Mouse (Mus musculus): ENCODE measurements around the gene Exoc6b. TPM values are rescaled to one million over a fixed set of nuclear protein-coding genes. Genes with fewer than 3 reads are reported as not detected.
A peak's percentile ranks its signal among the peaks of the same experiment; 100 is the strongest.

Gene Exoc6b
- total and polyA plus RNA-seq, 2 experiments from 2014 or later = 8.0 to 10.2 TPM

GRCm38 (mm10) chr6:84886551-84886950, 182.8 kb downstream of the Exoc6b start:
- DNase-seq (ENCODE audit: low spot score) (no peak), ATAC-seq (ENCODE audit: insufficient read depth, low read depth) (no peak)
- Histone ChIP-seq H3K4me1 (ENCODE audit: control insufficient read depth, insufficient read depth) (no peaks in the 10 kb centered on the region), H3K4me3 (ENCODE audit: low read depth, low read length) (no peak overlapping the region), H3K9me3 (replicated peaks; ENCODE audit: control insufficient read depth, low read length) (no peaks in the 10 kb centered on the region), H3K9ac (replicated peaks; ENCODE audit: low read depth, low read length) (no peak overlapping the region), H3K4me2 (ENCODE audit: low read depth, low read length) (no peak overlapping the region), H3K36me3 (replicated peaks; ENCODE audit: control insufficient read depth, insufficient read depth, low read length) (no peaks in the 10 kb centered on the region), H3K27ac (ENCODE audit: low read depth) (no peak overlapping the region), H3K27me3 (ENCODE audit: control insufficient read depth, insufficient read depth, low read length) (no peaks in the 10 kb centered on the region)
- 46% methylated on average over 3 of the region's 3 CpGs for whole genome bisulfite sequencing
- TF ChIP-seq EP300 (IDR thresholded peaks at IDR 0.05; ENCODE audit: low read depth) (no peak), CTCF (IDR thresholded peaks at IDR 0.05; ENCODE audit: low read depth) (no peak)

DNA sequence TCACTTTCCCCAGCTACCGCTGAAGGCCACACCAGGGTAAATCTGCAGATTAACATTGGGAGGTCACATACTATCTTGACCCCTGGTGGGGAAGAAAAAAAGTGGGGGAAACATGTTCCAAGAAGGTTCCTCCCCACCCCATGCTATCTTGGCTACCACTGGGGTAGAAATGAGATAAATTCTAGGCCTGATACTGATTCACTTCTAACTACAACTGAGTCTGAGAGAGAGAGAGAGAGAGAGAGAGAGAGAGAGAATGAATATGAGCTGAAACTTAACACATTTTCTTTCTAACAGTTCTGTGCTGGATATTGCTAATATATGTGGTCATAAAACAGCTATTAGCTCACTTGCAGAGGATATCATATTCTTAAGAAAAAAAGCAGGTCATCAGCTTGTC, 184.2 kb downstream of the Exoc6b start:
- Histone ChIP-seq H3K9ac (replicated peaks; ENCODE audit: low read depth, low read length) (no peak overlapping the region), H3K27ac (ENCODE audit: low read depth) (no peak overlapping the region), H3K4me3 (ENCODE audit: low read depth, low read length) (no peak overlapping the region), H3K4me1 (ENCODE audit: control insufficient read depth, insufficient read depth) (no peaks in the 10 kb centered on the region), H3K36me3 (replicated peaks; ENCODE audit: control insufficient read depth, insufficient read depth, low read length) (no peaks in the 10 kb centered on the region), H3K4me2 (ENCODE audit: low read depth, low read length) (no peak overlapping the region), H3K9me3 (replicated peaks; ENCODE audit: control insufficient read depth, low read length) (no peaks in the 10 kb centered on the region), H3K27me3 (ENCODE audit: control insufficient read depth, insufficient read depth, low read length) (no peaks in the 10 kb centered on the region)
- no peak for TF ChIP-seq CTCF (IDR thresholded peaks at IDR 0.05; ENCODE audit: low read depth)
- TF ChIP-seq EP300 (IDR thresholded peaks at IDR 0.05; ENCODE audit: low read depth) = no peak
- ATAC-seq (ENCODE audit: insufficient read depth, low read depth) (no peak), DNase-seq (ENCODE audit: low spot score) (no peak)
- WGBS = 28% methylated on average over 1 of the region's 1 CpGs

DNA sequence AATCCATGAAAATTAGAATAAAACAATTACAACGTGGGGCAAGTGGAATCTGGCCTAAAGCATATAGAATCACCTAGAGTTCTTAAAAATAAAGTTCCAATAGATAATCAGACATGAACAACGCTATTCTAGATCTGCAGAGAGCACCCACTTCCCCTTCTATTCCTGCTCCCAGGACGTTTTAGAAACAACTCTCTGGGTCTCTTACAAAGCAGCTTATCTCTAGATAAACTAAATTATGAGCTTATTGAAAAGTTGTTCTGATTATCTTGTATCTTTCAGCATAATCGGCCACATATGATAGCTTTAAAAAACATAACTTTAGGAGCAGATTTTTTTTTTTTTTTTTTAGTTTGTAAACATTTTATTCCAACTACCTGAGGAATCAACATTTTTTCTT, 185.6 kb downstream of the Exoc6b start:
- DNase-seq (ENCODE audit: low spot score) (no peak), ATAC-seq (ENCODE audit: insufficient read depth, low read depth) (no peak)
- Histone ChIP-seq H3K9ac (replicated peaks; ENCODE audit: low read depth, low read length) (no peak overlapping the region), H3K27ac (ENCODE audit: low read depth) (no peak overlapping the region), H3K36me3 (replicated peaks; ENCODE audit: control insufficient read depth, insufficient read depth, low read length) (no peaks in the 10 kb centered on the region), H3K4me3 (ENCODE audit: low read depth, low read length) (no peak overlapping the region), H3K4me2 (ENCODE audit: low read depth, low read length) (no peak overlapping the region), H3K9me3 (replicated peaks; ENCODE audit: control insufficient read depth, low read length) (no peaks in the 10 kb centered on the region), H3K4me1 (ENCODE audit: control insufficient read depth, insufficient read depth) (no peaks in the 10 kb centered on the region), H3K27me3 (ENCODE audit: control insufficient read depth, insufficient read depth, low read length) (no peaks in the 10 kb centered on the region)
- 30% methylated on average over 4 of the region's 4 CpGs for WGBS
- TF ChIP-seq CTCF (IDR thresholded peaks at IDR 0.05; ENCODE audit: low read depth) = no peak
- no peak for TF ChIP-seq EP300 (IDR thresholded peaks at IDR 0.05; ENCODE audit: low read depth)

GRCm38 (mm10) chr6:84882663-84883517, 186.4 kb downstream of the Exoc6b start:
- no peaks in the 10 kb centered on the region for H3K9me3 ChIP-seq (replicated peaks; ENCODE audit: control insufficient read depth, low read length)
- H3K27ac ChIP-seq (ENCODE audit: low read depth) = no peak overlapping the region
- no peaks in the 10 kb centered on the region for H3K4me1 ChIP-seq (ENCODE audit: control insufficient read depth, insufficient read depth)
- TF ChIP-seq CTCF (IDR thresholded peaks at IDR 0.05; ENCODE audit: low read depth) = peak; percentile 26; the same call in 1 of the 2 replicates
- no peak for TF ChIP-seq EP300 (IDR thresholded peaks at IDR 0.05; ENCODE audit: low read depth)
- 48% methylated on average over 14 of the region's 14 CpGs for WGBS
- H3K4me3 ChIP-seq (ENCODE audit: low read depth, low read length) = no peak overlapping the region
- H3K4me2 ChIP-seq (ENCODE audit: low read depth, low read length) = no peak overlapping the region
- H3K27me3 ChIP-seq (ENCODE audit: control insufficient read depth, insufficient read depth, low read length) = no peaks in the 10 kb centered on the region
- H3K9ac ChIP-seq (replicated peaks; ENCODE audit: low read depth, low read length) = no peak overlapping the region
- ATAC-seq (ENCODE audit: insufficient read depth, low read depth) = no peak
- no peaks in the 10 kb centered on the region for H3K36me3 ChIP-seq (replicated peaks; ENCODE audit: control insufficient read depth, insufficient read depth, low read length)
- DNase-seq (ENCODE audit: low spot score) = no peak

- TF ChIP-seq EP300 (IDR thresholded peaks at IDR 0.05; ENCODE audit: low read depth) (no peak), CTCF (IDR thresholded peaks at IDR 0.05; ENCODE audit: low read depth) (no peak)
- Histone ChIP-seq H3K9ac (replicated peaks; ENCODE audit: low read depth, low read length) (no peak overlapping the region), H3K27ac (ENCODE audit: low read depth) (no peak overlapping the region), H3K4me2 (ENCODE audit: low read depth, low read length) (no peak overlapping the region), H3K9me3 (replicated peaks; ENCODE audit: control insufficient read depth, low read length) (no peaks in the 10 kb centered on the region), H3K36me3 (replicated peaks; ENCODE audit: control insufficient read depth, insufficient read depth, low read length) (no peaks in the 10 kb centered on the region), H3K27me3 (ENCODE audit: control insufficient read depth, insufficient read depth, low read length) (no peaks in the 10 kb centered on the region), H3K4me1 (ENCODE audit: control insufficient read depth, insufficient read depth) (no peaks in the 10 kb centered on the region), H3K4me3 (ENCODE audit: low read depth, low read length) (no peak overlapping the region)
- WGBS = 81% methylated on average over 5 of the region's 5 CpGs
- DNase-seq (ENCODE audit: low spot score) (no peak), ATAC-seq (ENCODE audit: insufficient read depth, low read depth) (no peak)
Measured at GRCm38 (mm10) chr6:84875869-84876268, 193.4 kb downstream of the Exoc6b start.

GRCm38 (mm10) chr6:84867114-84867513, 202.2 kb downstream of the Exoc6b start:
- DNase-seq (ENCODE audit: low spot score) (no peak), ATAC-seq (ENCODE audit: insufficient read depth, low read depth) (no peak)
- WGBS = 48% methylated on average over 4 of the region's 4 CpGs
- Histone ChIP-seq H3K4me2 (ENCODE audit: low read depth, low read length) (no peak overlapping the region), H3K27ac (ENCODE audit: low read depth) (no peak overlapping the region), H3K9me3 (replicated peaks; ENCODE audit: control insufficient read depth, low read length) (no peaks in the 10 kb centered on the region), H3K27me3 (ENCODE audit: control insufficient read depth, insufficient read depth, low read length) (no peaks in the 10 kb centered on the region), H3K36me3 (replicated peaks; ENCODE audit: control insufficient read depth, insufficient read depth, low read length) (no peaks in the 10 kb centered on the region), H3K4me1 (ENCODE audit: control insufficient read depth, insufficient read depth) (no peaks in the 10 kb centered on the region), H3K9ac (replicated peaks; ENCODE audit: low read depth, low read length) (no peak overlapping the region), H3K4me3 (ENCODE audit: low read depth, low read length) (no peak overlapping the region)
- TF ChIP-seq EP300 (IDR thresholded peaks at IDR 0.05; ENCODE audit: low read depth) (no peak), CTCF (IDR thresholded peaks at IDR 0.05; ENCODE audit: low read depth) (no peak)

All from heart, postnatal 0 days (tissue).